22 mouse cellular contexts compared by ENCODE assay signal in the genomic region with DNA sequence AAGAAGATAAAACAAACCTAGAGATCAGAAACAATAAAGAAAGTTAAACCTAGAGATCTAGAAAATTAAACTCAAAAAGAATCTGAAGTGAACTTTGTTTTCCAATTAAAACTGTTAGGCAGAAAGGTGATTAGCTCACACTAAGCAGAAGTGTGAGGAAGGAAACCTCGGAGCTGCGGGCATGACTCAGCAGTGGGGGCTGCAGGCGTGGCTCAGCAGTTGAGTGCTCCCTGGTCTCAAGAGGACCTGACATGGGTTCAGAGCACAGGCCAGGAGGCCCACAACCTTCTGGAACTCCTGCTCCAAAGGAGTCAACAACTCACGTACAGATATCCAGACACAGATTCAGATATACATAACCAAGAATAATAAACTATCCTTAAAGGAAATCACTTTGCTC. TPM values are rescaled to one million over a fixed set of nuclear protein-coding genes. Genes with fewer than 3 reads are reported as not detected.
DNase-seq lines count a peak whose midpoint lies in the region; ATAC-seq and TF ChIP-seq lines count a peak whose summit lies in the region.
"Had no signal": no experiment of that assay in that cellular context is flagged by ENCODE, and none has a peak within 500 bp of the region (broad histone marks: within the 10 kb centered on the region; RNA-seq: fewer than 3 reads in every experiment).

No protein-coding gene starts in this region.

- 0 out of 2 replicates have a peak overlapping the region, but pooled peaks have one; percentile 40 for H3K27ac ChIP-seq in liver, embryonic 12.5 days
- H3K27ac ChIP-seq in intestine, embryonic 16.5 days (ENCODE audit: low read length), result no peak overlapping the region
- no peak overlapping the region for H3K27ac ChIP-seq in kidney, embryonic 14.5 days (ENCODE audit: low read depth, low read length)
- no peak overlapping the region for H3K27ac ChIP-seq in hindbrain, postnatal 0 days
- H3K27ac ChIP-seq in midbrain, embryonic 10.5 days (replicated peaks), result no peak overlapping the region
- H3K27ac ChIP-seq: gastrocnemius, adult 2 months; heart, embryonic 15.5 days; hindbrain, embryonic 10.5 days; limb, embryonic 15.5 days; neural tube, embryonic 15.5 days had no signal

- peaks cover 29% of the 10 kb centered on the region for H3K4me1 ChIP-seq in G1E (ENCODE audit: insufficient read depth, low read depth, low read length)
- peaks cover 15% of the 10 kb centered on the region for H3K4me1 ChIP-seq in liver, embryonic 12.5 days
- no peaks in the 10 kb centered on the region for H3K4me1 ChIP-seq in intestine, embryonic 16.5 days (ENCODE audit: control insufficient read depth, insufficient read depth, low read length)
- H3K4me1 ChIP-seq in kidney, embryonic 14.5 days (ENCODE audit: control insufficient read depth, insufficient read depth, low read length), result no peaks in the 10 kb centered on the region
- H3K4me1 ChIP-seq in hindbrain, postnatal 0 days (ENCODE audit: insufficient read depth, low read length), result no peaks in the 10 kb centered on the region
- H3K4me1 ChIP-seq in midbrain, embryonic 10.5 days, result no peaks in the 10 kb centered on the region
- H3K4me1 ChIP-seq: heart, embryonic 15.5 days; hindbrain, embryonic 10.5 days; limb, embryonic 15.5 days; neural tube, embryonic 15.5 days had no signal

- no peak overlapping the region for H3K4me2 ChIP-seq in liver, embryonic 12.5 days
- no peak overlapping the region for H3K4me2 ChIP-seq in intestine, embryonic 16.5 days (ENCODE audit: low read depth, low read length)
- no peak overlapping the region for H3K4me2 ChIP-seq in kidney, embryonic 14.5 days (replicated peaks; ENCODE audit: low read depth, low read length)
- H3K4me2 ChIP-seq in hindbrain, postnatal 0 days (ENCODE audit: low read depth, low read length), result no peak overlapping the region
- H3K4me2 ChIP-seq: heart, embryonic 15.5 days; limb, embryonic 15.5 days; neural tube, embryonic 15.5 days had no signal

- no peaks in the 10 kb centered on the region for H3K9me3 ChIP-seq in G1E (replicated peaks)
- no peaks in the 10 kb centered on the region for H3K9me3 ChIP-seq in liver, embryonic 12.5 days (replicated peaks)
- no peaks in the 10 kb centered on the region for H3K9me3 ChIP-seq in intestine, embryonic 16.5 days (ENCODE audit: control insufficient read depth, low read length)
- H3K9me3 ChIP-seq in kidney, embryonic 14.5 days (ENCODE audit: control insufficient read depth, low read length), result no peaks in the 10 kb centered on the region
- H3K9me3 ChIP-seq in hindbrain, postnatal 0 days (ENCODE audit: low read length), result no peaks in the 10 kb centered on the region
- H3K9me3 ChIP-seq in midbrain, embryonic 10.5 days (replicated peaks), result no peaks in the 10 kb centered on the region
- H3K9me3 ChIP-seq: heart, embryonic 15.5 days; hindbrain, embryonic 10.5 days; limb, embryonic 15.5 days; neural tube, embryonic 15.5 days had no signal

- TF ChIP-seq CTCF in G1E (IDR thresholded peaks at IDR 0.05; ENCODE audit: low read depth, low read length), result no peak
- TF ChIP-seq CTCF in hindbrain, postnatal 0 days (IDR thresholded peaks at IDR 0.05; ENCODE audit: low read depth), result no peak

- DNase-seq in G1E (ENCODE audit: low spot score), result peak; percentile 29
- DNase-seq in hindbrain, postnatal 0 days (ENCODE audit: low spot score), result no peak
- DNase-seq in midbrain, embryonic 10.5 days (ENCODE audit: low spot score), result no peak
- DNase-seq: cerebellum, postnatal 36 days; forebrain, postnatal 0 days; gastrocnemius, adult 2 months; heart, adult 11 months; kidney, postnatal 14 days; lung, postnatal 36 days; midbrain, embryonic 14.5 days had no signal

- 22% methylated on average over 4 of the region's 4 CpGs for WGBS in liver, embryonic 12.5 days (ENCODE audit: insufficient replicate concordance)
- WGBS in intestine, embryonic 16.5 days, result 80% methylated on average over 4 of the region's 4 CpGs
- 81% methylated on average over 4 of the region's 4 CpGs for WGBS in kidney, embryonic 14.5 days
- WGBS in hindbrain, postnatal 0 days, result 85% methylated on average over 4 of the region's 4 CpGs
- 88% methylated on average over 4 of the region's 4 CpGs for WGBS in midbrain, embryonic 10.5 days

- no peak overlapping the region for H3K9ac ChIP-seq in liver, embryonic 12.5 days
- H3K9ac ChIP-seq in intestine, embryonic 16.5 days (ENCODE audit: low read depth, low read length), result no peak overlapping the region
- no peak overlapping the region for H3K9ac ChIP-seq in kidney, embryonic 14.5 days (ENCODE audit: low read depth, low read length)
- H3K9ac ChIP-seq in hindbrain, postnatal 0 days (replicated peaks; ENCODE audit: low read length), result no peak overlapping the region
- H3K9ac ChIP-seq: forebrain, postnatal 0 days; heart, embryonic 15.5 days; limb, embryonic 15.5 days; neural tube, embryonic 15.5 days had no signal

- ATAC-seq in G1E (ENCODE audit: extremely low read depth, insufficient number of reproducible peaks, low FRiP score, poor library complexity, severe bottlenecking), result peak; percentile 96
- ATAC-seq in common myeloid progenitor, adult 5-6 weeks (replicated peaks; ENCODE audit: low read depth, poor library complexity, severe bottlenecking), result peak; percentile 91
- peak; percentile 88 for ATAC-seq in liver, embryonic 12.5 days
- ATAC-seq in megakaryocyte progenitor cell, adult 5-6 weeks (replicated peaks; ENCODE audit: poor library complexity), result peak; percentile 89
- no peak for ATAC-seq in intestine, embryonic 16.5 days
- no peak for ATAC-seq in kidney, embryonic 14.5 days (ENCODE audit: low FRiP score, low TSS enrichment)
- no peak for ATAC-seq in hindbrain, postnatal 0 days
- ATAC-seq: forebrain, postnatal 0 days had no signal

- no peak overlapping the region; the same call in 1 of the 2 replicates for H3K4me3 ChIP-seq in G1E (ENCODE audit: low read depth, low read length)
- no peak overlapping the region for H3K4me3 ChIP-seq in liver, embryonic 12.5 days
- H3K4me3 ChIP-seq in intestine, embryonic 16.5 days (ENCODE audit: low read length), result no peak overlapping the region
- H3K4me3 ChIP-seq in kidney, embryonic 14.5 days (ENCODE audit: low read length), result no peak overlapping the region
- no peak overlapping the region for H3K4me3 ChIP-seq in hindbrain, postnatal 0 days (ENCODE audit: low read length)
- no peak overlapping the region for H3K4me3 ChIP-seq in midbrain, embryonic 10.5 days
- H3K4me3 ChIP-seq: gastrocnemius, adult 2 months; heart, embryonic 15.5 days; hindbrain, embryonic 10.5 days; limb, embryonic 15.5 days; myocyte; neural tube, embryonic 15.5 days had no signal

- no peaks in the 10 kb centered on the region for H3K27me3 ChIP-seq in G1E (ENCODE audit: insufficient read depth, low read length)
- no peaks in the 10 kb centered on the region for H3K27me3 ChIP-seq in liver, embryonic 12.5 days (replicated peaks)
- no peaks in the 10 kb centered on the region for H3K27me3 ChIP-seq in intestine, embryonic 16.5 days (replicated peaks; ENCODE audit: control insufficient read depth, insufficient read depth, low read length)
- no peaks in the 10 kb centered on the region for H3K27me3 ChIP-seq in kidney, embryonic 14.5 days (ENCODE audit: control insufficient read depth, insufficient read depth, low read length)
- no peaks in the 10 kb centered on the region for H3K27me3 ChIP-seq in hindbrain, postnatal 0 days (ENCODE audit: insufficient read depth, low read length)
- no peaks in the 10 kb centered on the region for H3K27me3 ChIP-seq in midbrain, embryonic 10.5 days (ENCODE audit: low read depth, poor library complexity, severe bottlenecking)
- H3K27me3 ChIP-seq: heart, embryonic 15.5 days; limb, embryonic 15.5 days; neural tube, embryonic 15.5 days had no signal

- H3K36me3 ChIP-seq in G1E (replicated peaks), result peaks cover 75% of the 10 kb centered on the region
- peaks cover 69% of the 10 kb centered on the region for H3K36me3 ChIP-seq in liver, embryonic 12.5 days
- H3K36me3 ChIP-seq in intestine, embryonic 16.5 days (ENCODE audit: control insufficient read depth, insufficient read depth, low read length), result peaks cover 11% of the 10 kb centered on the region
- peaks cover 39% of the 10 kb centered on the region for H3K36me3 ChIP-seq in kidney, embryonic 14.5 days (ENCODE audit: control insufficient read depth, insufficient read depth, low read length)
- peaks cover 4% of the 10 kb centered on the region; the same call in 1 of the 2 replicates for H3K36me3 ChIP-seq in hindbrain, postnatal 0 days (ENCODE audit: insufficient read depth, low read length)
- peaks cover 58% of the 10 kb centered on the region for H3K36me3 ChIP-seq in midbrain, embryonic 10.5 days

RNA-seq across cellular contexts. Expression of gene Tbc1d15, which starts 14.5 kb away (rescaled TPM):
- total RNA-seq in G1E (2014; fragmentation: Nextera tagmentation) (92.4 and 105 TPM in 2 replicates), G1E (2017) (33.1 and 38.1 TPM in 2 replicates)
- 2.1 and 2.8 TPM in 2 replicates for polyA plus RNA-seq in G1E (2012)
- total RNA-seq in common myeloid progenitor, adult 5-6 weeks (2017), result 41.5 and 58.2 TPM in 2 replicates
- polyA plus RNA-seq in liver, embryonic 12.5 days (2016; fragmentation: Nextera tagmentation; extraction: Ambion mirVana), result 45.0 and 46.8 TPM in 2 replicates
- total RNA-seq in megakaryocyte progenitor cell, adult 5-6 weeks (2015), result 73.8 and 83.1 TPM in 2 replicates
- total RNA-seq in megakaryocyte progenitor cell, adult 5-6 weeks (2017), result 39.5 and 45.7 TPM in 2 replicates
- 56.2 and 58.7 TPM in 2 replicates for polyA plus RNA-seq in intestine, embryonic 16.5 days (2015; fragmentation: Nextera tagmentation; extraction: Ambion mirVana)
- polyA plus RNA-seq in kidney, embryonic 14.5 days (2014; fragmentation: Nextera tagmentation; extraction: Ambion mirVana), result 37.4 and 67.5 TPM in 2 replicates
- total RNA-seq in hindbrain, postnatal 0 days (2014; rRNA removed), result 6.1 and 8.5 TPM in 2 replicates
- polyA plus RNA-seq in hindbrain, postnatal 0 days (2015; fragmentation: Nextera tagmentation; extraction: Ambion mirVana), result 30.2 and 36.1 TPM in 2 replicates
- polyA plus RNA-seq in midbrain, embryonic 10.5 days (2016; fragmentation: Nextera tagmentation; extraction: Ambion mirVana), result 49.0 and 56.9 TPM in 2 replicates

RNA-seq across cellular contexts. Expression of gene Tph2, which starts 51.9 kb away (rescaled TPM):
- total RNA-seq in G1E (2014; fragmentation: Nextera tagmentation) (not detected in 2 replicates), G1E (2017) (0.06 and 0.11 TPM in 2 replicates)
- not detected in 2 replicates for polyA plus RNA-seq in G1E (2012)
- not detected in 2 replicates for total RNA-seq in common myeloid progenitor, adult 5-6 weeks (2017)
- polyA plus RNA-seq in liver, embryonic 12.5 days (2016; fragmentation: Nextera tagmentation; extraction: Ambion mirVana), result not detected in 2 replicates
- not detected in 2 replicates for total RNA-seq in megakaryocyte progenitor cell, adult 5-6 weeks (2015)
- not detected in 2 replicates for total RNA-seq in megakaryocyte progenitor cell, adult 5-6 weeks (2017)
- not detected in 2 replicates for polyA plus RNA-seq in intestine, embryonic 16.5 days (2015; fragmentation: Nextera tagmentation; extraction: Ambion mirVana)
- not detected in 2 replicates for polyA plus RNA-seq in kidney, embryonic 14.5 days (2014; fragmentation: Nextera tagmentation; extraction: Ambion mirVana)
- 9.8 and 14.0 TPM in 2 replicates for total RNA-seq in hindbrain, postnatal 0 days (2014; rRNA removed)
- 13.6 and 17.9 TPM in 2 replicates for polyA plus RNA-seq in hindbrain, postnatal 0 days (2015; fragmentation: Nextera tagmentation; extraction: Ambion mirVana)
- 0.07 and 0.16 TPM in 2 replicates for polyA plus RNA-seq in midbrain, embryonic 10.5 days (2016; fragmentation: Nextera tagmentation; extraction: Ambion mirVana)
- total RNA-seq: gastrocnemius, adult 2 months had no signal
- polyA plus RNA-seq: heart, embryonic 15.5 days; intestine, embryonic 14.5 days; urinary bladder, adult 2 months had no signal

Comparison
In these comparisons a context has a peak if more than half of its experiments do, and no peak if none do; other contexts are left out.
1. ATAC-seq: peak in G1E (single experiment), common myeloid progenitor, adult 5-6 weeks (single experiment), liver, embryonic 12.5 days (single experiment) and megakaryocyte progenitor cell, adult 5-6 weeks (single experiment); none in intestine, embryonic 16.5 days (single experiment), kidney, embryonic 14.5 days (single experiment) and hindbrain, postnatal 0 days (single experiment).
2. RNA of gene Tph2, which starts 51.9 kb away (polyA plus RNA-seq): 13.6 to 17.9 TPM in hindbrain, postnatal 0 days; 0.07 to 0.16 TPM in midbrain, embryonic 10.5 days, not detected in liver, embryonic 12.5 days, not detected in G1E, not detected in intestine, embryonic 16.5 days and not detected in kidney, embryonic 14.5 days; every median in the first group is over 10 times any median in the second.